In the genomic region with DNA sequence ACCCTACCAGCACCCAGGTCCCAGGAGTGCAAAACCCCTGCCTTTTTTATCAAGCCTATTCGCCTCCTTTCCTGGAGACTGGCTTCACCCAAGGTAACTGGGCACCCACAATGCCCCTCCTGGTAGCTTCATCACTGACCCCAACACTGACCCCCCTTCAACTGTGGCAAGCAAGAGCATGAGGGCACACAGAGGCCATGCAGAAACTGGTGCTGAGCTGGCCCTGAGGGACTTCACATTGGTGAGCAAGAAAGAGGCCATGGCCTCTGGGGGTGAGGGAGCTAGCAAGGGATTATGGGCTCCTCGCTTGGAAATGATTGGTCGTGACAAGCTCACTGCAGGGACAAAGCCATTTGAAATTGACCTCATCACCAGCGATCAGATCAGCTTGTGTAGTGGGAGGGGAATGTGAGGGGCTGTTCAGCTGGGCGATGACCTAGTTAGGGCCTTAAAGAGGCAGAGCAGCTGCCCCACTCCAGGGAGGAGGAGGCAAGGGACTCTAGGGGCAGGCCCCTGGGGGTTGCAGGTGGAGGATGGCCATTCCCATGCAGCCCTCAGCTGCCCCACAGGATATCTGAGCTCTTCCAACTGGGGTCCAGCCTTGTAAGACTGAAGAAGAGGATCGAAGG, we compare ENCODE assay signal across 21 mouse cellular contexts. TPM values are rescaled to one million over a fixed set of nuclear protein-coding genes. Genes with fewer than 3 reads are reported as not detected.
DNase-seq lines count a peak whose midpoint lies in the region; ATAC-seq lines count a peak whose summit lies in the region.
"Had no signal": no experiment of that assay in that cellular context is flagged by ENCODE, and none has a peak within 500 bp of the region (broad histone marks: within the 10 kb centered on the region; RNA-seq: fewer than 3 reads in every experiment).

No protein-coding gene starts in this region.

- no peak overlapping the region for H3K4me2 ChIP-seq in hindbrain, embryonic 11.5 days (replicated peaks; ENCODE audit: low read depth, low read length)
- no peak overlapping the region for H3K4me2 ChIP-seq in hindbrain, embryonic 13.5 days
- no peak overlapping the region for H3K4me2 ChIP-seq in embryonic facial prominence, embryonic 12.5 days (replicated peaks)
- H3K4me2 ChIP-seq in midbrain, embryonic 11.5 days, result no peak overlapping the region
- H3K4me2 ChIP-seq: embryonic facial prominence, embryonic 15.5 days; forebrain, embryonic 15.5 days; heart, embryonic 15.5 days; hindbrain, embryonic 15.5 days; limb, embryonic 15.5 days had no signal

- ATAC-seq in hindbrain, embryonic 11.5 days (ENCODE audit: low FRiP score), result peak; percentile 58; the same call in 1 of the 2 replicates
- ATAC-seq in hindbrain, embryonic 13.5 days (ENCODE audit: low FRiP score), result no peak
- ATAC-seq in embryonic facial prominence, embryonic 12.5 days (ENCODE audit: insufficient number of reproducible peaks, insufficient read depth, low FRiP score, low TSS enrichment), result peak; percentile 78
- peak; percentile 56 for ATAC-seq in midbrain, embryonic 11.5 days (ENCODE audit: low FRiP score)

- H3K36me3 ChIP-seq in hindbrain, embryonic 11.5 days (ENCODE audit: control insufficient read depth, insufficient read depth, low read length), result no peaks in the 10 kb centered on the region
- no peaks in the 10 kb centered on the region for H3K36me3 ChIP-seq in hindbrain, embryonic 13.5 days
- no peaks in the 10 kb centered on the region for H3K36me3 ChIP-seq in embryonic facial prominence, embryonic 12.5 days
- no peaks in the 10 kb centered on the region for H3K36me3 ChIP-seq in midbrain, embryonic 11.5 days (ENCODE audit: control insufficient read depth, insufficient read depth, low read length)
- H3K36me3 ChIP-seq: embryonic facial prominence, embryonic 15.5 days; forebrain, embryonic 15.5 days; heart, embryonic 15.5 days; hindbrain, embryonic 15.5 days; limb, embryonic 15.5 days had no signal

- no peak overlapping the region for H3K9ac ChIP-seq in hindbrain, embryonic 11.5 days (ENCODE audit: low read depth, low read length)
- H3K9ac ChIP-seq in hindbrain, embryonic 13.5 days, result no peak overlapping the region
- H3K9ac ChIP-seq in embryonic facial prominence, embryonic 12.5 days, result no peak overlapping the region
- H3K9ac ChIP-seq in midbrain, embryonic 11.5 days (ENCODE audit: low read length), result no peak overlapping the region
- H3K9ac ChIP-seq: embryonic facial prominence, embryonic 15.5 days; forebrain, embryonic 15.5 days; heart, embryonic 15.5 days; hindbrain, embryonic 15.5 days; limb, embryonic 15.5 days had no signal

- WGBS in hindbrain, embryonic 11.5 days, result 56% methylated on average over 6 of the region's 6 CpGs
- 41% methylated on average over 6 of the region's 6 CpGs for WGBS in hindbrain, embryonic 13.5 days
- WGBS in embryonic facial prominence, embryonic 12.5 days, result 54% methylated on average over 6 of the region's 6 CpGs
- 41% methylated on average over 6 of the region's 6 CpGs for WGBS in midbrain, embryonic 11.5 days

- DNase-seq in hindbrain, embryonic 11.5 days (ENCODE audit: low spot score), result no peak
- DNase-seq in midbrain, embryonic 11.5 days (ENCODE audit: low spot score, missing footprints), result peak; percentile 80
- DNase-seq in retina, postnatal 7 days (ENCODE audit: low read depth, low spot score), result peak; percentile 72
- no peak for DNase-seq in layer of hippocampus, postnatal 25 days (ENCODE audit: extremely low spot score in 1 of 2, low spot score in 1 of 2)
- DNase-seq in left cerebral cortex, postnatal 36 days (ENCODE audit: low spot score in 2 of 2), result no peak
- DNase-seq: adrenal gland, postnatal 14 days; cerebellum, adult 9-11 months; gastrocnemius, adult 2 months; heart, adult 18-20 months; kidney, adult 9 months; lung, adult 18-20 months; lung, postnatal 36 days; right cerebral cortex, postnatal 4 days had no signal

- peaks cover 15% of the 10 kb centered on the region for H3K27me3 ChIP-seq in hindbrain, embryonic 11.5 days (ENCODE audit: control insufficient read depth, insufficient read depth, low read length)
- H3K27me3 ChIP-seq in hindbrain, embryonic 13.5 days, result peaks cover 66% of the 10 kb centered on the region
- H3K27me3 ChIP-seq in embryonic facial prominence, embryonic 12.5 days, result peaks cover 27% of the 10 kb centered on the region; the same call in 1 of the 2 replicates
- H3K27me3 ChIP-seq in midbrain, embryonic 11.5 days (ENCODE audit: control insufficient read depth, insufficient read depth, low read length), result peaks cover 42% of the 10 kb centered on the region
- H3K27me3 ChIP-seq: forebrain, embryonic 15.5 days had no signal

- intact Hi-C loops in left cerebral cortex, postnatal 36 days (cut with DNase I), result no loop called here

- no peaks in the 10 kb centered on the region for H3K9me3 ChIP-seq in hindbrain, embryonic 11.5 days (ENCODE audit: control insufficient read depth, low read length)
- H3K9me3 ChIP-seq in hindbrain, embryonic 13.5 days, result no peaks in the 10 kb centered on the region
- H3K9me3 ChIP-seq in embryonic facial prominence, embryonic 12.5 days, result no peaks in the 10 kb centered on the region
- no peaks in the 10 kb centered on the region for H3K9me3 ChIP-seq in midbrain, embryonic 11.5 days (ENCODE audit: control insufficient read depth, low read length)
- H3K9me3 ChIP-seq: embryonic facial prominence, embryonic 15.5 days; forebrain, embryonic 15.5 days; heart, embryonic 15.5 days; hindbrain, embryonic 15.5 days; limb, embryonic 15.5 days had no signal

- H3K27ac ChIP-seq in hindbrain, embryonic 11.5 days (ENCODE audit: low read depth, low read length), result no peak overlapping the region
- no peak overlapping the region for H3K27ac ChIP-seq in hindbrain, embryonic 13.5 days
- H3K27ac ChIP-seq in embryonic facial prominence, embryonic 12.5 days, result no peak overlapping the region
- no peak overlapping the region for H3K27ac ChIP-seq in midbrain, embryonic 11.5 days (ENCODE audit: low read depth, low read length)
- H3K27ac ChIP-seq: embryonic facial prominence, embryonic 15.5 days; forebrain, embryonic 15.5 days; gastrocnemius, adult 2 months; heart, embryonic 15.5 days; hindbrain, embryonic 15.5 days; left cerebral cortex, adult 2 months; limb, embryonic 15.5 days had no signal

- no peak overlapping the region for H3K4me3 ChIP-seq in hindbrain, embryonic 11.5 days (ENCODE audit: low read depth, low read length)
- H3K4me3 ChIP-seq in hindbrain, embryonic 13.5 days, result no peak overlapping the region
- H3K4me3 ChIP-seq in embryonic facial prominence, embryonic 12.5 days, result no peak overlapping the region
- no peak overlapping the region for H3K4me3 ChIP-seq in midbrain, embryonic 11.5 days (ENCODE audit: low read depth, low read length)
- H3K4me3 ChIP-seq: embryonic facial prominence, embryonic 15.5 days; forebrain, embryonic 15.5 days; gastrocnemius, adult 2 months; heart, embryonic 15.5 days; hindbrain, embryonic 15.5 days; left cerebral cortex, adult 2 months; limb, embryonic 15.5 days had no signal

- no peaks in the 10 kb centered on the region; the same call in 1 of the 2 replicates for H3K4me1 ChIP-seq in hindbrain, embryonic 11.5 days (replicated peaks; ENCODE audit: control insufficient read depth, insufficient read depth, low read length)
- peaks cover 16% of the 10 kb centered on the region for H3K4me1 ChIP-seq in hindbrain, embryonic 13.5 days (replicated peaks)
- H3K4me1 ChIP-seq in embryonic facial prominence, embryonic 12.5 days, result 0 out of 2 replicates have a peak, but pooled peaks cover 6% of the 10 kb centered on the region
- peaks cover 22% of the 10 kb centered on the region for H3K4me1 ChIP-seq in midbrain, embryonic 11.5 days (ENCODE audit: control insufficient read depth, insufficient read depth, low read length)
- H3K4me1 ChIP-seq: embryonic facial prominence, embryonic 15.5 days; hindbrain, embryonic 15.5 days had no signal

RNA-seq across cellular contexts. Expression of gene Pja1, which starts 45.9 kb away (rescaled TPM):
- 194 and 218 TPM in 2 replicates for polyA plus RNA-seq in hindbrain, embryonic 11.5 days (2014; fragmentation: Nextera tagmentation; extraction: Ambion mirVana)
- polyA plus RNA-seq in hindbrain, embryonic 13.5 days (2015; fragmentation: Nextera tagmentation; extraction: Ambion mirVana), result 327 and 330 TPM in 2 replicates
- polyA plus RNA-seq in embryonic facial prominence, embryonic 12.5 days (2016; fragmentation: Nextera tagmentation; extraction: Ambion mirVana), result 195 and 197 TPM in 2 replicates
- 213 and 222 TPM in 2 replicates for polyA plus RNA-seq in midbrain, embryonic 11.5 days (2014; fragmentation: Nextera tagmentation; extraction: Ambion mirVana)
- 100 to 1,000 TPM; 185 to 214 TPM for total RNA-seq in layer of hippocampus, postnatal 25 days (2021)
- total RNA-seq in left cerebral cortex, postnatal 36 days (2021), result 100 to 1,000 TPM; 203 TPM

Comparison
In these comparisons a context has a peak if more than half of its experiments do, and no peak if none do; other contexts are left out.
1. DNase-seq: peak in midbrain, embryonic 11.5 days (single experiment) and retina, postnatal 7 days (single experiment); none in hindbrain, embryonic 11.5 days (single experiment), layer of hippocampus, postnatal 25 days (0 of 2) and left cerebral cortex, postnatal 36 days (0 of 2).